Mouse (Mus musculus): ENCODE measurements around the gene Dpp6. TPM values are rescaled to one million over a fixed set of nuclear protein-coding genes. Genes with fewer than 3 reads are reported as not detected.

Gene Dpp6
- total and polyA plus RNA-seq, 3 experiments, result 0.04 to 0.11 TPM; not detected in 1

DNA sequence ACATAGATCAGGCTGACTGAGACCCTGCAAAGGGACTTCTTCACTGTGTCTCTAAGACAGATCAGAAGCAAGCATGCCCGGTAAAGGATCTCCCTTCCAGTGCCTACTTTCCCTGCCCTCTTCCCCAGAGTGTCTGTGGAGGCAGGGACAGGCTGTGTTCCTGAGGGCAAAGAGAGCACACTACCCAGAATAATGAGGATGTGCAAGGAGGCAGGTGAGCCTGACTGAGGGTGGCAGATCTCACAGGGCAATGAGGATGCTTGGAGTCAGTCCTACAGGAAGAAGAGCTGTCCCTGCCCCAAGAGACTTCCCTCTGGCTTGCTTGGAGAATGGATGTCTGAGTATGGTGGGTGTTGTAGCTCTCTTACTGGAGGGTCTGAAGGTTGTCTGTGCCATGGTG lies 445.7 kb downstream of the Dpp6 start:
- no peak overlapping the region for H3K4me3 ChIP-seq
- no peak for TF ChIP-seq CTCF (IDR thresholded peaks at IDR 0.05)
- no peak for TF ChIP-seq POLR2A (IDR thresholded peaks at IDR 0.05; ENCODE audit: insufficient read depth, low read depth, low read length)
- no peak for TF ChIP-seq EP300 (IDR thresholded peaks at IDR 0.05; ENCODE audit: insufficient read depth, low read depth, low read length)
- no peak for DNase-seq
- H3K4me1 ChIP-seq (ENCODE audit: control insufficient read depth, insufficient read depth, low read length), result no peaks in the 10 kb centered on the region
- H3K27ac ChIP-seq, result no peak overlapping the region
- H3K79me2 ChIP-seq (replicated peaks; ENCODE audit: control insufficient read depth, insufficient read depth, low read length), result no peaks in the 10 kb centered on the region
- WGBS, result 67% methylated on average over 1 of the region's 1 CpGs
- no peaks in the 10 kb centered on the region for H3K36me3 ChIP-seq (ENCODE audit: control insufficient read depth, insufficient read depth, low read length)
- no peak overlapping the region for H3K9ac ChIP-seq (ENCODE audit: low read depth, low read length)
- no peaks in the 10 kb centered on the region for H3K27me3 ChIP-seq (ENCODE audit: control insufficient read depth, insufficient read depth, low read length)
- intact Hi-C loops (cut with DNase I), result no loop called here

GRCm38 (mm10) chr5:27265281-27265680 lies 448.3 kb downstream of the Dpp6 start:
- H3K27me3 ChIP-seq (ENCODE audit: control insufficient read depth, insufficient read depth, low read length), result no peaks in the 10 kb centered on the region
- H3K9ac ChIP-seq (ENCODE audit: low read depth, low read length), result no peak overlapping the region
- no peak overlapping the region for H3K4me3 ChIP-seq
- H3K79me2 ChIP-seq (replicated peaks; ENCODE audit: control insufficient read depth, insufficient read depth, low read length), result no peaks in the 10 kb centered on the region
- intact Hi-C loops (cut with DNase I), result no loop called here
- no peak for DNase-seq
- WGBS, result 73% methylated on average over 3 of the region's 3 CpGs
- no peak for TF ChIP-seq POLR2A (IDR thresholded peaks at IDR 0.05; ENCODE audit: insufficient read depth, low read depth, low read length)
- no peaks in the 10 kb centered on the region for H3K4me1 ChIP-seq (ENCODE audit: control insufficient read depth, insufficient read depth, low read length)
- no peaks in the 10 kb centered on the region for H3K36me3 ChIP-seq (ENCODE audit: control insufficient read depth, insufficient read depth, low read length)
- no peak overlapping the region for H3K27ac ChIP-seq

GRCm38 (mm10) chr5:27271336-27271735 lies 454.3 kb downstream of the Dpp6 start:
- Histone ChIP-seq H3K27me3 (ENCODE audit: control insufficient read depth, insufficient read depth, low read length) (no peaks in the 10 kb centered on the region; the same call in 1 of the 2 replicates), H3K4me3 (no peak overlapping the region), H3K36me3 (ENCODE audit: control insufficient read depth, insufficient read depth, low read length) (no peaks in the 10 kb centered on the region), H3K9ac (ENCODE audit: low read depth, low read length) (no peak overlapping the region), H3K79me2 (replicated peaks; ENCODE audit: control insufficient read depth, insufficient read depth, low read length) (no peaks in the 10 kb centered on the region), H3K4me1 (ENCODE audit: control insufficient read depth, insufficient read depth, low read length) (no peaks in the 10 kb centered on the region), H3K27ac (no peak overlapping the region)
- WGBS, result 53% methylated on average over 4 of the region's 4 CpGs
- no peak for DNase-seq
- TF ChIP-seq POLR2A (IDR thresholded peaks at IDR 0.05; ENCODE audit: insufficient read depth, low read depth, low read length) (no peak), EP300 (IDR thresholded peaks at IDR 0.05; ENCODE audit: insufficient read depth, low read depth, low read length) (no peak), CTCF (IDR thresholded peaks at IDR 0.05) (no peak)
- intact Hi-C loops (cut with DNase I), result no loop called here

GRCm38 (mm10) chr5:27274781-27275395 lies 457.9 kb downstream of the Dpp6 start:
- TF ChIP-seq POLR2A (IDR thresholded peaks at IDR 0.05; ENCODE audit: insufficient read depth, low read depth, low read length) (no peak), EP300 (IDR thresholded peaks at IDR 0.05; ENCODE audit: insufficient read depth, low read depth, low read length) (no peak)
- Histone ChIP-seq H3K27ac (no peak overlapping the region), H3K9ac (ENCODE audit: low read depth, low read length) (no peak overlapping the region), H3K36me3 (ENCODE audit: control insufficient read depth, insufficient read depth, low read length) (no peaks in the 10 kb centered on the region), H3K4me3 (no peak overlapping the region), H3K27me3 (ENCODE audit: control insufficient read depth, insufficient read depth, low read length) (no peaks in the 10 kb centered on the region; the same call in 1 of the 2 replicates), H3K79me2 (replicated peaks; ENCODE audit: control insufficient read depth, insufficient read depth, low read length) (no peaks in the 10 kb centered on the region), H3K4me1 (ENCODE audit: control insufficient read depth, insufficient read depth, low read length) (no peaks in the 10 kb centered on the region)
- WGBS, result 57% methylated on average over 8 of the region's 8 CpGs
- intact Hi-C loops (cut with DNase I), result no loop called here
- no peak for DNase-seq

DNA sequence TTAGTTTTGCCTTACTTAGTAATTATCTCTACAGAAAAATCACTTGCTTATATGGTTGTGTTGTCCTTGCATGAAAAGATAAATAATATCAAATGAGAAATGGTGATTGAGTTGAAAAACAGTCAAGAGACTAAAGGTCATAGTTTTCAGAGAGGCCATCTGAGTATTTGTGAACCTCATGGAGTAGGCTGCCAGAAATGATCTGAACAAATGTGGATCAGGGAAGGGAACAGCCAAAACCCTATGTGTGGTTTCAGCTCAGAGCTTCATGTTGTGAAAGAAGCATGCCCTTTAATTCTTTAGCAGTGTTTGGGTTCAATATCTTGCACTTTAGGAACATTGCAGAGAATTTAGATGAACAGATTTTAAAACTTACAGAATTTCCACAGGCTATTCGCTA lies 458.9 kb downstream of the Dpp6 start:
- Histone ChIP-seq H3K79me2 (replicated peaks; ENCODE audit: control insufficient read depth, insufficient read depth, low read length) (no peaks in the 10 kb centered on the region), H3K27ac (no peak overlapping the region), H3K4me1 (ENCODE audit: control insufficient read depth, insufficient read depth, low read length) (no peaks in the 10 kb centered on the region), H3K9ac (ENCODE audit: low read depth, low read length) (no peak overlapping the region), H3K4me3 (no peak overlapping the region), H3K36me3 (ENCODE audit: control insufficient read depth, insufficient read depth, low read length) (no peaks in the 10 kb centered on the region), H3K27me3 (ENCODE audit: control insufficient read depth, insufficient read depth, low read length) (no peaks in the 10 kb centered on the region; the same call in 1 of the 2 replicates)
- intact Hi-C loops (cut with DNase I), result no loop called here
- no peak for DNase-seq
- TF ChIP-seq CTCF (IDR thresholded peaks at IDR 0.05) (no peak), EP300 (IDR thresholded peaks at IDR 0.05; ENCODE audit: insufficient read depth, low read depth, low read length) (no peak), POLR2A (IDR thresholded peaks at IDR 0.05; ENCODE audit: insufficient read depth, low read depth, low read length) (no peak)
- 89% methylated on average over 1 of the region's 1 CpGs for WGBS

GRCm38 (mm10) chr5:27278120-27278645 lies 461.2 kb downstream of the Dpp6 start:
- DNase-seq, result no peak
- Histone ChIP-seq H3K4me1 (ENCODE audit: control insufficient read depth, insufficient read depth, low read length) (no peaks in the 10 kb centered on the region), H3K79me2 (replicated peaks; ENCODE audit: control insufficient read depth, insufficient read depth, low read length) (no peaks in the 10 kb centered on the region), H3K27me3 (ENCODE audit: control insufficient read depth, insufficient read depth, low read length) (no peaks in the 10 kb centered on the region; the same call in 1 of the 2 replicates), H3K4me3 (no peak overlapping the region), H3K36me3 (ENCODE audit: control insufficient read depth, insufficient read depth, low read length) (no peaks in the 10 kb centered on the region), H3K27ac (no peak overlapping the region), H3K9ac (ENCODE audit: low read depth, low read length) (no peak overlapping the region)
- intact Hi-C loops (cut with DNase I), result no loop called here
- TF ChIP-seq CTCF (IDR thresholded peaks at IDR 0.05) (no peak), POLR2A (IDR thresholded peaks at IDR 0.05; ENCODE audit: insufficient read depth, low read depth, low read length) (no peak), EP300 (IDR thresholded peaks at IDR 0.05; ENCODE audit: insufficient read depth, low read depth, low read length) (no peak)
- WGBS, result 80% methylated on average over 10 of the region's 10 CpGs
